Mouse (Mus musculus): Measurements from ENCODE around the gene Dpp6.
A peak's percentile ranks its signal among the peaks of the same experiment; 100 is the strongest.

DNA sequence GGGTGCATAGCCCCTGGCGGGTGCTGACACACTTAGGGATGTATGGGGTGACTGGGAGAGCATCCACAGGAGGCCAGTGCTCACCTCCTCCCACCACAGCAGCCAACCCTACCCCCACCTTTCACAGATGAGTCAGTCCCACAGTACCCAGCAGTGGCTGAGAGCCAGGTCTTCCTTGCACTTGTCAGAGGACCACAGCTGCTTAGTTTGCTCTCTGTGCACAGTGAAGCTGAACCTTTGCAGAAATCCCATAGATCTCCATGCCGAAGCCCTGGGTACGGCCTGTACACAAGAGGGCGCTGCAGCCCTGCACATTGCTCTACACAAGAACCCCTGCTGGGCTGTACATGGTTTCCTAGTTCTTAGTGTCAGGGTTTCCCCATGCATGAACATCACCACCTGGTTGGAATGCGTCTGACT is 860.3 kb downstream of the Dpp6 start:
- TF ChIP-seq EP300 (optimal IDR thresholded peaks at IDR 0.05) (no peak), CTCF (IDR thresholded peaks at IDR 0.05; ENCODE audit: low read depth) (peak; percentile 67)
